Mouse (Mus musculus): ENCODE measurements at regions not wholly inside any gene's neighbourhood (a gene's known extent, or its start where the extent isn't known, plus 50 kb on each side); places are given as distances from the start of the nearest gene placed in this dataset.

DNA sequence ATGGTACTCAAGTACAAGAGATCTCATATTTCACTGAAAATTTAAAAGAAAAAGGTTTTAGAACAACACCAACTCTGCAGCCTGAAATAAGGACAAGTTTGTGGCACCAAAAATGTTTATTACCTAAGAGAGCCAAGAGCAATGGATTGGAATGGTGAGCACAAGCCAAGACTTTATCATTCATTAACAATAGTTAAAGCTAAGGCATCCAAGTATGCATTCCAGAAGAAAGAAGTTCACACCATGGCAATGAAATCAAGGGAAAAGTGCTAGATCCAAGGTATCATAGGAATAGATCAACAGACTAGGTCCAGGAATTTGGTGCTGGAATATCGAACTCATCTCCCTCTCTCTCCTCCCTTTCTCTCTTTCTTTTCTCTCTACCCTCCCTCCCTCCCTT, 63.8 kb upstream of the P3h2 start:
- TF ChIP-seq CTCF (IDR thresholded peaks at IDR 0.05; ENCODE audit: low read depth) (no peak), EP300 (IDR thresholded peaks at IDR 0.05; ENCODE audit: low read depth) (no peak)
